Mouse (Mus musculus): Measurements from ENCODE around the gene Scn1b. TPM values are rescaled to one million over a fixed set of nuclear protein-coding genes. Genes with fewer than 3 reads are reported as not detected.

The Scn1b gene
- polyA plus RNA-seq, 1 experiment from 2014 or later: 0.60 TPM

GRCm38 (mm10) chr7:31151301-31152241 lies 24.8 kb upstream of the Scn1b start:
- Histone ChIP-seq H3K27me3 (ENCODE audit: control insufficient read depth, insufficient read depth, low read length) (no peaks in the 10 kb centered on the region), H3K4me1 (replicated peaks; ENCODE audit: control insufficient read depth, insufficient read depth, low read length) (0 out of 2 replicates have a peak, but pooled peaks cover 7% of the 10 kb centered on the region), H3K9ac (ENCODE audit: low read depth, low read length) (peak overlapping the region; percentile 91), H3K4me2 (replicated peaks; ENCODE audit: low read depth, low read length) (peak overlapping the region; percentile 65), H3K9me3 (ENCODE audit: control insufficient read depth, low read length) (no peaks in the 10 kb centered on the region), H3K27ac (ENCODE audit: low read depth, low read length) (peak overlapping the region; percentile 96), H3K36me3 (ENCODE audit: control insufficient read depth, insufficient read depth, low read length) (no peaks in the 10 kb centered on the region), H3K4me3 (ENCODE audit: low read depth, low read length) (peak overlapping the region; percentile 89)
- WGBS: 22% methylated on average over 23 of the region's 23 CpGs
- peak; percentile 69 for DNase-seq (ENCODE audit: low spot score)
- ATAC-seq (ENCODE audit: low FRiP score): peak; percentile 47

GRCm38 (mm10) chr7:31150566-31151300 lies 23.9 kb upstream of the Scn1b start:
- WGBS: under 1% methylated on average over 63 of the region's 63 CpGs
- peak overlapping the region; percentile 96 for H3K27ac ChIP-seq (ENCODE audit: low read depth, low read length)
- peak overlapping the region; percentile 89 for H3K4me3 ChIP-seq (ENCODE audit: low read depth, low read length)
- H3K4me1 ChIP-seq (replicated peaks; ENCODE audit: control insufficient read depth, insufficient read depth, low read length): 0 out of 2 replicates have a peak, but pooled peaks cover 7% of the 10 kb centered on the region
- ATAC-seq (ENCODE audit: low FRiP score) (peak; percentile 77), DNase-seq (ENCODE audit: low spot score) (peak; percentile 90)
- no peaks in the 10 kb centered on the region for H3K9me3 ChIP-seq (ENCODE audit: control insufficient read depth, low read length)
- H3K27me3 ChIP-seq (ENCODE audit: control insufficient read depth, insufficient read depth, low read length): no peaks in the 10 kb centered on the region
- H3K36me3 ChIP-seq (ENCODE audit: control insufficient read depth, insufficient read depth, low read length): no peaks in the 10 kb centered on the region
- H3K9ac ChIP-seq (ENCODE audit: low read depth, low read length): peak overlapping the region; percentile 91
- peak overlapping the region; percentile 65 for H3K4me2 ChIP-seq (replicated peaks; ENCODE audit: low read depth, low read length)

- peak overlapping the region; percentile 65 for H3K4me2 ChIP-seq (replicated peaks; ENCODE audit: low read depth, low read length)
- DNase-seq (ENCODE audit: low spot score) (peak; percentile 68), ATAC-seq (ENCODE audit: low FRiP score) (peak; percentile 11)
- H3K27ac ChIP-seq (ENCODE audit: low read depth, low read length): peak overlapping the region; percentile 96
- H3K4me1 ChIP-seq (replicated peaks; ENCODE audit: control insufficient read depth, insufficient read depth, low read length): 0 out of 2 replicates have a peak, but pooled peaks cover 7% of the 10 kb centered on the region
- peak overlapping the region; percentile 91 for H3K9ac ChIP-seq (ENCODE audit: low read depth, low read length)
- H3K4me3 ChIP-seq (ENCODE audit: low read depth, low read length): peak overlapping the region; percentile 89
- no peaks in the 10 kb centered on the region for H3K9me3 ChIP-seq (ENCODE audit: control insufficient read depth, low read length)
- 3% methylated on average over 19 of the region's 20 CpGs for WGBS
- H3K27me3 ChIP-seq (ENCODE audit: control insufficient read depth, insufficient read depth, low read length): no peaks in the 10 kb centered on the region
- H3K36me3 ChIP-seq (ENCODE audit: control insufficient read depth, insufficient read depth, low read length): no peaks in the 10 kb centered on the region
Observed at GRCm38 (mm10) chr7:31149751-31150565, 23.2 kb upstream of the Scn1b start.

GRCm38 (mm10) chr7:31149271-31149670 lies 22.5 kb upstream of the Scn1b start:
- Histone ChIP-seq H3K4me2 (replicated peaks; ENCODE audit: low read depth, low read length) (peak overlapping the region; percentile 65), H3K27ac (ENCODE audit: low read depth, low read length) (peak overlapping the region; percentile 96), H3K9ac (ENCODE audit: low read depth, low read length) (peak overlapping the region; percentile 91), H3K4me3 (ENCODE audit: low read depth, low read length) (peak overlapping the region; percentile 89), H3K4me1 (replicated peaks; ENCODE audit: control insufficient read depth, insufficient read depth, low read length) (0 out of 2 replicates have a peak, but pooled peaks cover 7% of the 10 kb centered on the region), H3K36me3 (ENCODE audit: control insufficient read depth, insufficient read depth, low read length) (no peaks in the 10 kb centered on the region), H3K27me3 (ENCODE audit: control insufficient read depth, insufficient read depth, low read length) (no peaks in the 10 kb centered on the region), H3K9me3 (ENCODE audit: control insufficient read depth, low read length) (no peaks in the 10 kb centered on the region)
- 47% methylated on average over 9 of the region's 9 CpGs for WGBS
- ATAC-seq (ENCODE audit: low FRiP score): 0 out of 2 replicates have a peak, but pooled peaks have one; percentile 3
- DNase-seq (ENCODE audit: low spot score): no peak

GRCm38 (mm10) chr7:31148756-31149155 lies 22.0 kb upstream of the Scn1b start:
- DNase-seq (ENCODE audit: low spot score) (peak; percentile 78), ATAC-seq (ENCODE audit: low FRiP score) (peak; percentile 60)
- Histone ChIP-seq H3K27me3 (ENCODE audit: control insufficient read depth, insufficient read depth, low read length) (no peaks in the 10 kb centered on the region), H3K4me1 (replicated peaks; ENCODE audit: control insufficient read depth, insufficient read depth, low read length) (0 out of 2 replicates have a peak, but pooled peaks cover 7% of the 10 kb centered on the region), H3K27ac (ENCODE audit: low read depth, low read length) (peak overlapping the region; percentile 96), H3K4me3 (ENCODE audit: low read depth, low read length) (peak overlapping the region; percentile 89), H3K9me3 (ENCODE audit: control insufficient read depth, low read length) (no peaks in the 10 kb centered on the region), H3K36me3 (ENCODE audit: control insufficient read depth, insufficient read depth, low read length) (no peaks in the 10 kb centered on the region), H3K4me2 (replicated peaks; ENCODE audit: low read depth, low read length) (peak overlapping the region; percentile 65), H3K9ac (ENCODE audit: low read depth, low read length) (peak overlapping the region; percentile 91)
- 5% methylated on average over 9 of the region's 9 CpGs for WGBS

GRCm38 (mm10) chr7:31148086-31148485 lies 21.3 kb upstream of the Scn1b start:
- Histone ChIP-seq H3K9ac (ENCODE audit: low read depth, low read length) (peak overlapping the region; percentile 91), H3K4me1 (replicated peaks; ENCODE audit: control insufficient read depth, insufficient read depth, low read length) (0 out of 2 replicates have a peak, but pooled peaks cover 7% of the 10 kb centered on the region), H3K36me3 (ENCODE audit: control insufficient read depth, insufficient read depth, low read length) (0 out of 2 replicates have a peak, but pooled peaks cover 5% of the 10 kb centered on the region), H3K4me3 (ENCODE audit: low read depth, low read length) (peak overlapping the region; percentile 89), H3K27ac (ENCODE audit: low read depth, low read length) (peak overlapping the region; percentile 96), H3K27me3 (ENCODE audit: control insufficient read depth, insufficient read depth, low read length) (no peaks in the 10 kb centered on the region), H3K4me2 (replicated peaks; ENCODE audit: low read depth, low read length) (peak overlapping the region; percentile 65), H3K9me3 (ENCODE audit: control insufficient read depth, low read length) (no peaks in the 10 kb centered on the region)
- DNase-seq (ENCODE audit: low spot score) (no peak), ATAC-seq (ENCODE audit: low FRiP score) (no peak)
- 79% methylated on average over 3 of the region's 3 CpGs for WGBS

- 88% methylated on average over 12 of the region's 12 CpGs for WGBS
Observed at GRCm38 (mm10) chr7:31145596-31146160, 18.9 kb upstream of the Scn1b start.

More at GRCm38 (mm10) chr7:31145596-31146160, 18.9 kb upstream of the Scn1b start:
- no peak overlapping the region for H3K9ac ChIP-seq (ENCODE audit: low read depth, low read length)
- H3K4me2 ChIP-seq (replicated peaks; ENCODE audit: low read depth, low read length): no peak overlapping the region
- H3K9me3 ChIP-seq (ENCODE audit: control insufficient read depth, low read length): no peaks in the 10 kb centered on the region
- no peak overlapping the region for H3K27ac ChIP-seq (ENCODE audit: low read depth, low read length)
- no peaks in the 10 kb centered on the region for H3K27me3 ChIP-seq (ENCODE audit: control insufficient read depth, insufficient read depth, low read length)
- H3K36me3 ChIP-seq (ENCODE audit: control insufficient read depth, insufficient read depth, low read length): peaks cover 15% of the 10 kb centered on the region
- H3K4me3 ChIP-seq (ENCODE audit: low read depth, low read length): no peak overlapping the region
- H3K4me1 ChIP-seq (replicated peaks; ENCODE audit: control insufficient read depth, insufficient read depth, low read length): 0 out of 2 replicates have a peak, but pooled peaks cover 2% of the 10 kb centered on the region
- ATAC-seq (ENCODE audit: low FRiP score): no peak
- DNase-seq (ENCODE audit: low spot score): no peak
